Mouse (Mus musculus) kidney, postnatal 14 days (tissue): ENCODE data around the gene Slc15a4.

ENCODE experiments used
- DNase-seq: peaks from one replicate; pipeline ENCODE4 v3.0.0; 2022; ENCODE audit warnings: mixed read lengths

Gene Slc15a4

GRCm38 (mm10) chr5:127620371-127620770 is 12.3 kb downstream of the Slc15a4 start:
- DNase-seq = no peak

DNA sequence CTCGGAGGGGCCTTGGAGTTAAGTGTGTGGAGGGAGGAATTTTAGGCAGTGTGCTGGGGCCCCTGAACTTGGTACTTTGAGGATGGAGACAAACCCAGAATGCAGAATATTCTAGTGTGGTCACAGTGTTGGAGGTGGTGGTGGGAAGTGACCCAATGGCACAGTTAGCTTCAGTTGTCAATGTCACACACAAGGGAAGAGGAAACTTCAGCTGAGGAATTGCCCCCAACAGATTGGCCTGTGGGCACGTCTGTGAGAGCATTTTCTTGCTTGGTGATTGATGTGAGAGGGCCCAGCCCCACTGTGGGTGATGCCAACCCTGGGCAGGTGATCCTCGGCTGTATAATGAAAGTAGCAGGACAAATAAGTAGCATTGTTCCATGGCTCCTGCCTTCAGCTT is 13.9 kb downstream of the Slc15a4 start:
- DNase-seq = no peak

DNA sequence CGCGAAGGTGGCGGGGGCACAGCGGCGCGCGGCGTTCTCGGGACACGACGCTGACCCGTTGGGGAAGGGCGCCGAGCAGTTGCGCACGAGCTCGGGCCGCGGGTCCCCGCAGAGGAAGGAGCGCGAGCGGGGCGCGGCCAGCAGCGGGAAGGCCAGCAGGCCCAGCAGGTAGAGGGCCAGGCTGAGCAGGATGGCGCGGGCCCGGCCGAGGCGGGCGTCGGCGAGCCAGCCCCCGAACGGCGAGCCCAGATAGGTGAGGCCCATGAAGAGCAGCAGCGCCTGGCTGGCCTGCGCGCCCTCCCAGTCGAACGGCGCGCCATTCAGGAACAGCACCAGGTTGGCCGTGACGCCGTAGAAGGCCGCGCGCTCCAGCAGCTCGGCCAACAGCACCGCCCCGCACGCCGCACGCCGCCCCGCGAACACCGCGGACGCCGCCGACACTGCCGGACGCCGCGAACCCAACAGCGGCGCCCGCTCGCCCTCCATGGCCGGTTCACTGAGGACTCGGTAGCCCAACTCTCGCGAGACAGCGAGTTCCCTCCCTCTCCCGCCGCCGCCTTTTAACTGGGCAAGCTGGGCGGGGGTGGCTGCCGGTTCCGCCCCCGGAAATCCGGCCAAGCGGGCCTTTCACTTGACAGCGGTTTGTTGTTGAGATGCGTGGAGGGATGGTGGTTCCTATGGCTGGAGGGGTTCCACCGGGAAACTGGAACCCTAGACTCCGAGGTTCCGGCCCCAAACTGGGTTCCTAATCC is 15.6 kb downstream of the Slc15a4 start:
- peak; percentile 98 for DNase-seq

DNA sequence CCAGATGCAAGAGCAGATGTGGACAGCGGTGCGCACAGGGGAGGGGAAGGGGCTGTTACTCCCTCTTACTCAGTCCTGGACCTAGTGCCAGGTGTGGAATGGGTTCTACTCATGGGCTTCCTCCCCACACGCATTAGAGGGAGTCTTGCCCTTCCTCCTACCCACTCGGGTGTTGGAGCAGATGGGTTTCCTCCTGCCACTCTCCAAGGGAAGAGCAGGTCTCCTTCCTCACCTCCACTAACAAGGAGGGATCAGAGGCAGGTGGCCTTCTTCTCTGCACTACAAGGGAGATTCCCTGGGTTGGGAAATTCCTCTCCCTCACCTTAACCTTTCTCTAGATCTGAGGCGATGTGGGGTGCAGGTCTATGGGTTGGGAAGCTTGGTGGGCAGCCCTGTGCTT is 16.5 kb downstream of the Slc15a4 start:
- DNase-seq = no peak

DNA sequence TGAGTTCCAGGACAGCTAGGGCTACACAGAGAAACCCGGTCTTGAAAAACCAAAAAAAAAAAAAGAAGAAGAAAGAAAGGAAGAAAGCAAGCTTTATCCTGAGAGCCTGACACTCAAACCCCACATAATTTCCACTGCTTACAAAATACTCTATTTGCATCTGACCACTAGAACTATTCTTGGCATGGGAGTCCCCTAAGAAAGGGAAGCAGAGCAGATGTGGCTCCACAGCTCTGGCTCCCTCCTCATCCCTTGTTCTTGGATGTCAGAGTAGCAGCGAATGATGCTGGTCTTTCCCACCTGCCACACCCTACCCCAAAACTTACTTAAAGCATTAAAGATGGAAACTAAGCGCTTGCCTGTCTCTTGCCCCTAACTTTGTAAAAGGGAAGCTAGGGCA is 17.2 kb downstream of the Slc15a4 start:
- DNase-seq = no peak

DNA sequence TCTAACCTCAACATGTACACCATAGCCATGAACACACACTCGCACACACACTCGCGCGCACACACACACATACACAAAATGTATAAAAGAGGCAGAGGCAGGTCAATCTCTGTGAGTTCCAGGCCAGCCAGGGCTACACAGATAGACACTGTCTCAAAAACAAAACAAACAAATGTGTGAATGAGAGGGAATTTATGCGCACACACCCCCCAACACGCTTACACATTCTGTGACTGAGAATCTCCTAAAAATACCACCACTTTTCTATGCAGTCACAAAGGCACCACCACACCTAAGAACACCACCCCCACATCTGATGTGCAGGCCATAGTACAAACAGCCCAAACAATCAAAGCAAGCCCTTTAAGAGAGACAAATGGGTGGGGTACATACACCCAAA is 20.3 kb downstream of the Slc15a4 start:
- DNase-seq = no peak

- no peak for DNase-seq
Measured at GRCm38 (mm10) chr5:127611881-127612280, 20.8 kb downstream of the Slc15a4 start.

DNA sequence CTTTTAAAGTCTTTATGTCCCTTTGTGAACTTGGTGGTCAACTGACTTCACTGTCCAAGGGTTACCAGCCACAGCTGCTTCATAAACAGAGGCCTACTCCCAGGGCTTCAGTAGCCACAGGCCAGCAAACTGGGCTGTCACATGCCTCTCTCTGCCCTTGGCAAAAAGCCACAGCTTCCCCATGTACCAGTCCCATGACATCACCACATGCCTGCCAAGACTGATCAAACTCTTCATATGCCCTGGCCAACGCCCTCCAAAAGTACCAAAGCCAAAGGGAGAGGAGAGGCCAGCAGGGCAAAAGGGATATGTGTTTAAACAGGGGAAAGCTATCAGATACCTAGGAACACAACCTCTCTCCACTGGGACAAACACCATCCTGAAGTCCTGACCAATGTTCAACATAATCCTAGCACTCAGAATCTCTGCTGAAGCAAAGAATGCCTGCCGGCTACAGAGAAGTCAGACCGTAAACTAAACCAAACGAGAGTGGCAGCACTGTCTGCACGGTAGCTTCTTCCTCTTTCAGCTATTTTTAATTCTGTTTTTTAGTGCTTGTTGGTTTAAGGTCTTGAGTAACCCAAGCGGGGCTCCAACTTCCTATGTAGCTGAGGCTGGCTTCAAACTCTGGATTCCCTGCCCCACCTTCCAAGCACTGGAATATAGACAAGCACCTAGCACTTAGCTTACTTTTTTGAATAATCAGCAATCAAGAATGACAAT is 21.7 kb downstream of the Slc15a4 start:
- DNase-seq = peak; percentile 84

GRCm38 (mm10) chr5:127609191-127609714 is 23.4 kb downstream of the Slc15a4 start:
- DNase-seq = no peak

DNA sequence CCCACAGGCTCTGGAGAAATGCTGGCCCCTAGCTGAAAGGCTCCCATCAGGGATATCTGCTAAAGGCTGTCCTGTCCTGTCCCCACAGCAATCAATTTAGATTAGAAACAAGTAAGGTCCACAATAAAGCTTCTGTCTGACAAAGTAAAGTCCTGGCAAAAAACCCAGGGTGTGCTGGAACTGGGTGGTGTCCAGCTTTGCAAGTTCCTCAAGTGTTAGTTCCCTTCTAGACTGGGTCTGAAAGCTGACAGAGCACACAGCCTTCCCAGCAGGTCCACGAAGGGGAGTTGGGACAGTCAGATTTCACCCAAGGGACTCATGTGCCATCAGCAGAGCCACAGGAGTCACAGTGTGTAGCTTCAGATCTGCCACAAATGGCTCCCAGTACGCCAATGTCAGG is 25.2 kb downstream of the Slc15a4 start:
- no peak for DNase-seq

GRCm38 (mm10) chr5:127602996-127603395 is 29.7 kb downstream of the Slc15a4 start:
- no peak for DNase-seq

DNA sequence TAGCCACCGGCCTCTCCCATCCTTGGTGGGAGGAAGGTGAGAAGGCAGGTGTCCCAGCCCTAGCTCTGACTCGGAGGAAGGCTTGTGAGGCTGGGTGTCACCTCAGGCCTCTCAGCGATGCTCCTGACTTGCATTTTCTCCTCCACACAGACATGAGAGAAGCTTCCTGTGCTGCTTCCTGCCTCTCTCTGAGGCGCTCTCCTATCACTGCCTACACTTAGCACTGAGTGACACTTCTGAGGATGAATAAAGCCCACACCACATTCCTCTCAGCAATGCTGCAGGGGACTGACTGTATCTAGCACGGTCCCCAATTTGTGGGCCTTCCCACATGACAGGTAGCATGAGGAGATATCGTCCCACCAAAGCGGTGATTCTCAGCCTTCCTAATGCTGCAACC is 35.8 kb downstream of the Slc15a4 start:
- DNase-seq = no peak

DNA sequence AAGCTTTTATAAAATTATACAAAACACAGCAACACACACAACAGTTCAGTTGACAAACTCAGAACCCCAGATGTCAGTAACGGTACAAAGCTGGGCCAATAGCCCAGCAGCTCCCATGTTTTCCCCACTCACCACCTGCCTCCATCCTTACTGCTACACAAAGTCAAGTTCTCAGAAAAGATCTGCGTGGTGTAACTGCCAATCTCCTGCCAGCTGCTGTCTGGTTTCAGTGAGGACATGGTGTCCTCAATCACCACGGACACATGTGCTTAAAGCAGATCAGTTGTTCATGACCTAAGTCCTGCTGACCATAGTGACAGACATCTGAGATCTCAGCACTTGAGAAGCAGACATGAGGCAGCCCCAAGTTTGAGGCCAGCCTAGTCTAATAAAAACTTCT is 37.0 kb downstream of the Slc15a4 start:
- DNase-seq = no peak

- peak; percentile 17 for DNase-seq
Measured at GRCm38 (mm10) chr5:127592854-127593253, 39.8 kb downstream of the Slc15a4 start.

GRCm38 (mm10) chr5:127592406-127592805 is 40.3 kb downstream of the Slc15a4 start:
- DNase-seq = no peak

DNA sequence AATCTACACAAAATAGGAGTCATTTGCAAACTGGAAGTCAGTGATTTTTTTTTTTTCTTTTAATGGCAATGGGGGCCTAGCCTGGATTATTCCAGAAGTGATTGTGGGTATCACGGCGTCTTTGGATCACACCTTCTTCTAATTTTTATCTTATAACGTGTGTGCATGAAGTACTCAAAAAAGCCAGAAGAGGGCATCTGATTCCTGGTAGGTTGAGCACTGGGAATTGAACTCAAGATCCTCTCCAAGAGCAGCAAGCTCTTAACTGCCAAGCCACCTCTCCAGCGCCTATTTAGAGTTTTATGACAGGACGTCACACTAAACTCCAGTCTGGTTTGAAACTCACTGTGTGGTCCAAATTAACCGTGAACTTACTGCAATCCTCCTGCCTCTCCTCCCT is 44.8 kb downstream of the Slc15a4 start:
- no peak for DNase-seq

DNA sequence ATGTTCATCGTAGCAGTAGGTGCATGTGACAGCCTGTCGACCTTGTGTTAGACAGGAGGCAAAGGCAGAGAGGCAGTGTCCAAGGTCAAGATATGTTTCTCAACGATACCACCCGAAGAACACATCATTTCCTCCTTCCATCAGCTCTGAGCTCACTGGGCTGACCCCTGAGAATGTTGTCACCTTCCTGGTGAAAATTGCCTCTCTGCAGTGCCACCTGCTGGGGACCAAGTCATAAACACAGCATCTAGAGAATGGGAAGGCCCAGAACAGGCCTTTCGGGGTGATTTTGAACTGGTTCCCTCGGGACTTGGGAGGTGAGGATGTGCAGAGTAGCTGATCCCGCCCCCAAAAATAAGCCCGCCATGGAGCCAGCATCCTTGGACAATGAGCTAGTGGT is 49.0 kb downstream of the Slc15a4 start:
- DNase-seq = no peak

DNA sequence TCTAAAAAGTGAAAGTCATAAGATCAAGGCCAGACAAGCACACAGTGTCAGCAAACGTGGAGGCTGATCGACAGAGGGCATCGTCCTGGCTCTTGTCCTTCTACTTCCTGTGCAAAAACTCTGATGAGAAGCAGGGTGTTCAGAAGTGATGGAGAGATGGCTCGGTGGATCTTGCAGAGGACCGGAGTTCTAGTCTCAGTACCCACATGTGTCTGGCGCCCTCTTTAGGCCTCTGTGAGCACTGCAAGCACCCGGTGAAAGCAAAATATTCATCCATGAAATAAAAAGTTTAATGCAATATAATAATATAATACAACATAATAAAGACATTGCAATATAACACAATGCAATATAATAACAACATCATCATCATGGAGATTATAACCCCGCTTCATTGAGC is 55.3 kb downstream of the Slc15a4 start:
- DNase-seq = no peak

GRCm38 (mm10) chr5:127567165-127567741 is 65.4 kb downstream of the Slc15a4 start:
- DNase-seq = no peak

- DNase-seq = peak; percentile 5
Measured at GRCm38 (mm10) chr5:127561086-127561485, 71.6 kb downstream of the Slc15a4 start.

DNA sequence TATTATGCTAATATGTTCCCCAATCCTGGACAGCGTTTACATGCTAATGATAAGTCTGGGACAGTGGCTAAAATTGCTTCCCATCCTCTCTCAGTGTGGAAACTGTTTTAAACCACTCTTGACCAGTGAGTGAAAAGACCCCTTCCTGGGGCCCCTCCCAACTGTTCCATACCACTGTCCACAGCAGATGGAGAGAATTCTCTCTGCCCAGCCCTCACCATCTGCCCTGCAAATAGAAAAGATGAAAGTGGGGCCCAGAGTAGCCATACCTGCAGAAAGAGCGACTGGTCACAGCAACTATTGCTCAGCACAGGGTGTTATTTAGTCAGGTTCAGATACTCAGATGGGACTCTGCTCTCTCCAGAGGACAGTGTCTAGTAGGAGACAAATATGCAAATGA is 84.6 kb downstream of the Slc15a4 start:
- DNase-seq = no peak

- no peak for DNase-seq
Measured at GRCm38 (mm10) chr5:127546585-127546991, 86.1 kb downstream of the Slc15a4 start.
